Mouse (Mus musculus) forebrain, embryonic 16.5 days (tissue): Measurements from ENCODE around the gene Wipf3. TPM values are rescaled to one million over a fixed set of nuclear protein-coding genes. Genes with fewer than 3 reads are reported as not detected.

Experiments
- ATAC-seq: fragments of 200-750 bp; cut with Nextera tagmentation; 2 replicates; pipeline ENCODE4 v1.8.0; 2017; ENCODE audit warnings: mild to moderate bottlenecking, moderate library complexity
- H3K27ac ChIP-seq: fragments of 300-500 bp; sonication (generic); 2 replicates; pipeline ENCODE4 v1.5.1; 2014; ENCODE audit warnings: low read length, control low read depth
- H3K27me3 ChIP-seq: fragments of 300-500 bp; sonication (generic); replicated peaks from 2 replicates; pipeline ENCODE4 v1.6.1; 2014; ENCODE audit warnings: low read length; ENCODE audit not compliant: control insufficient read depth, insufficient read depth
- H3K36me3 ChIP-seq: fragments of 300-500 bp; sonication (generic); 2 replicates; pipeline ENCODE4 v1.6.1; 2014; ENCODE audit not compliant: control insufficient read depth, insufficient read depth
- H3K4me1 ChIP-seq: fragments of 300-500 bp; sonication (generic); replicated peaks from 2 replicates; pipeline ENCODE4 v1.6.1; 2014; ENCODE audit warnings: low read length; ENCODE audit not compliant: control insufficient read depth, insufficient read depth
- H3K4me2 ChIP-seq: fragments of 300-500 bp; sonication (generic); 2 replicates; pipeline ENCODE4 v1.6.1; 2014; ENCODE audit warnings: mild to moderate bottlenecking, low read length, control low read depth
- H3K4me3 ChIP-seq: fragments of 300-500 bp; sonication (generic); replicated peaks from 2 replicates; pipeline ENCODE4 v1.5.1; 2014; ENCODE audit warnings: mild to moderate bottlenecking, low read length, control low read depth
- H3K9ac ChIP-seq: fragments of 300-500 bp; sonication (generic); replicated peaks from 2 replicates; pipeline ENCODE4 v1.6.1; 2014; ENCODE audit warnings: low read depth, low read length, control low read depth
- H3K9me3 ChIP-seq: fragments of 300-500 bp; sonication (generic); 2 replicates; pipeline ENCODE4 v1.6.1; 2016; ENCODE audit warnings: low read length; ENCODE audit not compliant: control insufficient read depth
- WGBS: fragments of 180-500 bp; shearing (Covaris S2); extraction: QIAGEN DNeasy Blood & Tissue Kit; methylation state at CpG from one replicate; pipeline ENCODE4 v1.1.7; 2014; 5-methylcytosine and 5-hydroxymethylcytosine counted together
- polyA plus RNA-seq: library from polyadenylated mRNA; unstranded; fragments of >200 nt; fragmentation: Nextera tagmentation; extraction: Ambion mirVana; gene quantifications from 2 replicates; pipeline ENCODE4 v1.2.1, GENCODE M21; 2015

The Wipf3 gene
- polyA plus RNA-seq, 1 experiment from 2014 or later = 5.5 TPM

GRCm38 (mm10) chr6:54549311-54549710, 119.9 kb downstream of the Wipf3 start:
- Histone ChIP-seq H3K4me3 (no peak overlapping the region), H3K4me2 (no peak overlapping the region), H3K36me3 (no peaks in the 10 kb centered on the region), H3K27me3 (no peaks in the 10 kb centered on the region), H3K4me1 (peaks cover 36% of the 10 kb centered on the region), H3K9ac (no peak overlapping the region), H3K9me3 (no peaks in the 10 kb centered on the region), H3K27ac (no peak overlapping the region)
- WGBS = 42% methylated on average over 4 of the region's 4 CpGs
- ATAC-seq = no peak

GRCm38 (mm10) chr6:54550801-54551323, 121.5 kb downstream of the Wipf3 start:
- no peaks in the 10 kb centered on the region for H3K27me3 ChIP-seq
- WGBS = 65% methylated on average over 6 of the region's 7 CpGs
- no peak overlapping the region for H3K27ac ChIP-seq
- H3K4me2 ChIP-seq = no peak overlapping the region
- H3K9me3 ChIP-seq = no peaks in the 10 kb centered on the region
- no peak overlapping the region for H3K9ac ChIP-seq
- ATAC-seq = no peak
- H3K4me1 ChIP-seq = peaks cover 48% of the 10 kb centered on the region
- H3K36me3 ChIP-seq = no peaks in the 10 kb centered on the region
- H3K4me3 ChIP-seq = no peak overlapping the region

GRCm38 (mm10) chr6:54552721-54553413, 123.5 kb downstream of the Wipf3 start:
- Histone ChIP-seq H3K9me3 (no peaks in the 10 kb centered on the region), H3K4me3 (no peak overlapping the region), H3K4me1 (peaks cover 50% of the 10 kb centered on the region), H3K4me2 (no peak overlapping the region), H3K9ac (no peak overlapping the region), H3K36me3 (no peaks in the 10 kb centered on the region), H3K27ac (peak overlapping the region; percentile 65), H3K27me3 (no peaks in the 10 kb centered on the region)
- 5% methylated on average over 9 of the region's 9 CpGs for WGBS
- ATAC-seq = peak; percentile 86

Other genes with a start within 250 kb of the Wipf3 start
- gene Prr15, start 103.8 kb upstream of the Wipf3 start, polyA plus RNA-seq = 2.7 and 2.8 TPM in 2 replicates
- 148 and 168 TPM in 2 replicates for gene Scrn1, start 136.9 kb downstream of the Wipf3 start, polyA plus RNA-seq
- 10.5 and 10.7 TPM in 2 replicates for gene Plekha8, start 165.5 kb downstream of the Wipf3 start, polyA plus RNA-seq
- gene Fkbp14, start 167.7 kb downstream of the Wipf3 start, polyA plus RNA-seq = 6.8 and 9.0 TPM in 2 replicates